Mouse (Mus musculus): ENCODE results near the gene Med27.

DNA sequence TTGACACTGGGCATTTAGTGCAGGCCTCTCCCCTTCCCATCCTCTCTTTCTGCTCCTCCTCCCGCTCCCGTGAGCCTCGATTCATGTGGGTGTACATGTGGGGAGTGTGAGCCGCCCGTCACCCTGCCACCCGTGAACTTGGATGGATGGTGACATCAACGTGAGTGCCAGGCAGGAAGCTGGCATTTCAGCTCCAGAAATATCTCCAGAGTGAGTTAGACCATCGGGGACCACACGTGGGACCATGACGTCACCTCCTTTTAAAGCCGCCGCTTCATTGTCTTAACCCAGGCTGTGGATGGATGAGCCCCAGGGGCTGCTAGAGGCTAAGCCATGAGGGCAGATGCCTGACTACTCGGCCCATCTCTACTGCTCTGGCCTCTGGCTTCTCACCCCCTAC, 195.4 kb downstream of the Med27 start:
- no peak for TF ChIP-seq CTCF (IDR thresholded peaks at IDR 0.05; ENCODE audit: extremely low read depth, insufficient read length, insufficient replicate concordance, low read depth, low read length)
- no peak for TF ChIP-seq POLR2A (IDR thresholded peaks at IDR 0.05; ENCODE audit: low read depth, low read length)
